In genomic region chr11:85308799-85309198, GRCm38 (mm10) we compare ENCODE assay signal across 14 mouse cellular contexts. TPM values are rescaled to one million over a fixed set of nuclear protein-coding genes. Genes with fewer than 3 reads are reported as not detected.
DNase-seq lines count a peak whose midpoint lies in the region; ATAC-seq and TF ChIP-seq lines count a peak whose summit lies in the region.
"Had no signal": no experiment of that assay in that cellular context is flagged by ENCODE, and none has a peak within 500 bp of the region (broad histone marks: within the 10 kb centered on the region; RNA-seq: fewer than 3 reads in every experiment).

No protein-coding gene starts in this region.

- no peak for TF ChIP-seq POLR2A in CH12.LX (IDR thresholded peaks at IDR 0.05; ENCODE audit: low read depth, low read length)

- TF ChIP-seq EP300 in CH12.LX (IDR thresholded peaks at IDR 0.05; ENCODE audit: low read length) = no peak

- no peaks in the 10 kb centered on the region for H3K27me3 ChIP-seq in lung, embryonic 14.5 days (ENCODE audit: insufficient read depth, low read length)
- no peaks in the 10 kb centered on the region for H3K27me3 ChIP-seq in CH12.LX (replicated peaks)
- H3K27me3 ChIP-seq in forebrain, embryonic 16.5 days (replicated peaks; ENCODE audit: control insufficient read depth, insufficient read depth, low read length) = no peaks in the 10 kb centered on the region
- H3K27me3 ChIP-seq: limb, embryonic 13.5 days had no signal

- dilution Hi-C loops in CH12.LX (cut with MboI; ENCODE audit: extremely low pct_ligation_motif_present, extremely low pct_unique_long_range_greater_than_20kb, low sequenced_read_pairs) = no loop called here

- in situ Hi-C loops in CH12.LX (cut with MboI; ENCODE audit: low pct_ligation_motif_present, low pct_unique_long_range_greater_than_20kb, low sequenced_read_pairs) = no loop called here

- no peak overlapping the region for H3K9ac ChIP-seq in lung, embryonic 14.5 days
- H3K9ac ChIP-seq in CH12.LX (ENCODE audit: insufficient read depth, low read depth) = no peak overlapping the region
- no peak overlapping the region for H3K9ac ChIP-seq in forebrain, embryonic 16.5 days (replicated peaks; ENCODE audit: low read depth, low read length)
- H3K9ac ChIP-seq: limb, embryonic 13.5 days had no signal

- H3K27ac ChIP-seq in lung, embryonic 14.5 days (ENCODE audit: low read depth) = no peak overlapping the region
- no peak overlapping the region for H3K27ac ChIP-seq in CH12.LX (ENCODE audit: insufficient read depth, low read depth)
- no peak overlapping the region for H3K27ac ChIP-seq in forebrain, embryonic 16.5 days (ENCODE audit: low read length)
- H3K27ac ChIP-seq: hindbrain, postnatal 0 days; limb, embryonic 13.5 days; macrophage had no signal

- no peak for TF ChIP-seq CTCF in lung, embryonic 14.5 days (IDR thresholded peaks at IDR 0.05; ENCODE audit: low read depth)
- TF ChIP-seq CTCF in CH12.LX (conservative IDR thresholded peaks at IDR 0.05 in 1 of 2, IDR thresholded peaks at IDR 0.05 in 1 of 2; ENCODE audit: low read depth in 2 of 2, low read length in 2 of 2) = peak; percentile 19 to 40; a peak in 3 of 4 replicates

- H3K79me2 ChIP-seq in CH12.LX (replicated peaks; ENCODE audit: control insufficient read depth, extremely low read depth, insufficient read depth, poor library complexity, severe bottlenecking) = peaks cover 18% of the 10 kb centered on the region

- no peaks in the 10 kb centered on the region for H3K36me3 ChIP-seq in lung, embryonic 14.5 days (ENCODE audit: insufficient read depth)
- no peaks in the 10 kb centered on the region for H3K36me3 ChIP-seq in CH12.LX (replicated peaks in 1 of 2; ENCODE audit: control insufficient read depth in 1 of 2, insufficient read depth in 1 of 2, low read length in 1 of 2)
- no peaks in the 10 kb centered on the region for H3K36me3 ChIP-seq in forebrain, embryonic 16.5 days (ENCODE audit: control insufficient read depth, insufficient read depth)
- H3K36me3 ChIP-seq: limb, embryonic 13.5 days had no signal

- H3K4me3 ChIP-seq in lung, embryonic 14.5 days (ENCODE audit: low read depth, low read length) = no peak overlapping the region
- H3K4me3 ChIP-seq in CH12.LX (replicated peaks in 1 of 3; ENCODE audit: low read depth in 2 of 3, low read length in 2 of 3, poor library complexity in 1 of 3) = no peak overlapping the region
- no peak overlapping the region for H3K4me3 ChIP-seq in forebrain, embryonic 16.5 days (replicated peaks; ENCODE audit: low read length)
- H3K4me3 ChIP-seq: erythroblast, embryonic 14.5 days; limb, embryonic 13.5 days had no signal

- no peak for TF ChIP-seq RAD21 in CH12.LX (IDR thresholded peaks at IDR 0.05; ENCODE audit: low read depth, low read length)

- peak; percentile 10 for DNase-seq in embryo, embryonic 11 days
- DNase-seq in embryo, embryonic 10 days (ENCODE audit: low spot score) = no peak
- DNase-seq in lung, embryonic 14.5 days = peak; percentile 7
- DNase-seq in lung, postnatal 14 days = no peak
- peak; percentile 27 for DNase-seq in CH12.LX (ENCODE audit: extremely low read depth)
- peak; percentile 57 for DNase-seq in induced T-regulatory cell, adult 2 months (ENCODE audit: low read depth)
- DNase-seq in adrenal gland, postnatal 4 days (ENCODE audit: low spot score in 2 of 2) = no peak
- DNase-seq: kidney, postnatal 25 days had no signal

- no peak for ATAC-seq in lung, embryonic 14.5 days (ENCODE audit: insufficient read depth)
- no peak for ATAC-seq in forebrain, embryonic 16.5 days
- ATAC-seq: hindbrain, postnatal 0 days; midbrain, embryonic 16.5 days had no signal

- H3K9me3 ChIP-seq in lung, embryonic 14.5 days (ENCODE audit: low read depth, low read length) = no peaks in the 10 kb centered on the region
- no peaks in the 10 kb centered on the region for H3K9me3 ChIP-seq in CH12.LX (replicated peaks; ENCODE audit: low read length)
- no peaks in the 10 kb centered on the region for H3K9me3 ChIP-seq in forebrain, embryonic 16.5 days (ENCODE audit: control insufficient read depth, low read length)
- H3K9me3 ChIP-seq: limb, embryonic 13.5 days had no signal

- 77% methylated on average over 2 of the region's 2 CpGs for WGBS in lung, embryonic 14.5 days
- 75% methylated on average over 2 of the region's 2 CpGs for WGBS in forebrain, embryonic 16.5 days

- H3K4me2 ChIP-seq in lung, embryonic 14.5 days = no peak overlapping the region
- H3K4me2 ChIP-seq in CH12.LX (ENCODE audit: insufficient read depth, low read depth, poor library complexity, severe bottlenecking) = no peak overlapping the region
- no peak overlapping the region for H3K4me2 ChIP-seq in forebrain, embryonic 16.5 days (ENCODE audit: low read length)
- H3K4me2 ChIP-seq: limb, embryonic 13.5 days had no signal

- 0 out of 2 replicates have a peak, but pooled peaks cover 3% of the 10 kb centered on the region for H3K4me1 ChIP-seq in lung, embryonic 14.5 days (ENCODE audit: insufficient read depth)
- peaks cover 2 to 26% of the 10 kb centered on the region in 2 experiments; a peak in 2 of 4 replicates for H3K4me1 ChIP-seq in CH12.LX (ENCODE audit: control insufficient read depth in 1 of 2, insufficient read depth in 2 of 2)
- peaks cover 10% of the 10 kb centered on the region for H3K4me1 ChIP-seq in forebrain, embryonic 16.5 days (replicated peaks; ENCODE audit: control insufficient read depth, insufficient read depth, low read length)

TF ChIP-seq in CH12.LX, 34 proteins besides CTCF, POLR2A, EP300 and RAD21:
- TF ChIP-seq MEF2A (IDR thresholded peaks at IDR 0.05; ENCODE audit: borderline replicate concordance, low read depth, low read length) (no peak), MAFK (IDR thresholded peaks at IDR 0.05; ENCODE audit: insufficient replicate concordance, low read length) (no peak), NRF1 (IDR thresholded peaks at IDR 0.05; ENCODE audit: low read depth, low read length) (no peak), MYC (IDR thresholded peaks at IDR 0.05; ENCODE audit: low read depth, low read length) (no peak), ELF1 (IDR thresholded peaks at IDR 0.05; ENCODE audit: low read depth, low read length) (no peak), TBP (conservative IDR thresholded peaks at IDR 0.05; ENCODE audit: low read depth, low read length) (no peak), MAZ (IDR thresholded peaks at IDR 0.05; ENCODE audit: low read depth, low read length) (no peak), ZMIZ1 (IDR thresholded peaks at IDR 0.05; ENCODE audit: low read depth, low read length) (no peak), USF2 (conservative IDR thresholded peaks at IDR 0.05; ENCODE audit: low read depth, low read length) (no peak), CHD1 (IDR thresholded peaks at IDR 0.05; ENCODE audit: low read depth, low read length) (no peak), ETS1 (conservative IDR thresholded peaks at IDR 0.05; ENCODE audit: low read depth, low read length) (no peak), MAX (IDR thresholded peaks at IDR 0.05; ENCODE audit: low read length) (no peak), GABPA (IDR thresholded peaks at IDR 0.05; ENCODE audit: insufficient replicate concordance, low read depth, low read length) (no peak), MXI1 (IDR thresholded peaks at IDR 0.05; ENCODE audit: low read depth, low read length) (no peak), JUN (IDR thresholded peaks at IDR 0.05; ENCODE audit: insufficient read depth, low read depth, low read length) (no peak), NELFE (IDR thresholded peaks at IDR 0.05; ENCODE audit: low read depth, low read length) (no peak), RCOR1 (conservative IDR thresholded peaks at IDR 0.05; ENCODE audit: low read depth, low read length) (no peak), SMC3 (IDR thresholded peaks at IDR 0.05; ENCODE audit: low read depth, low read length) (no peak)
TF ChIP-seq in CH12.LX: peak in this region for 0.

RNA-seq across cellular contexts. Expression of gene Ppm1d, which starts 2.2 kb away (rescaled TPM):
- polyA plus RNA-seq in lung, embryonic 14.5 days (2014; fragmentation: Nextera tagmentation; extraction: Ambion mirVana) = 21.4 and 23.1 TPM in 2 replicates
- total RNA-seq in CH12.LX (2012; rRNA removed) = 19.0 and 20.9 TPM in 2 replicates
- total RNA-seq in CH12.LX (2014; rRNA removed) = 25.1 and 26.1 TPM in 2 replicates
- 24.8 and 26.4 TPM in 2 replicates for polyA plus RNA-seq in CH12.LX (2012; ENCODE audit: insufficient read length, low read depth)
- polyA plus RNA-seq in forebrain, embryonic 16.5 days (2015; fragmentation: Nextera tagmentation; extraction: Ambion mirVana) = 21.4 and 23.4 TPM in 2 replicates
- total RNA-seq in adrenal gland, postnatal 4 days (2021) = 10 to 100 TPM; 23.3 to 24.7 TPM

RNA-seq across cellular contexts. Expression of gene Bcas3, which starts 44.2 kb away (rescaled TPM):
- polyA plus RNA-seq in lung, embryonic 14.5 days (2014; fragmentation: Nextera tagmentation; extraction: Ambion mirVana) = 31.1 and 35.0 TPM in 2 replicates
- 9.7 and 10.4 TPM in 2 replicates for total RNA-seq in CH12.LX (2012; rRNA removed)
- total RNA-seq in CH12.LX (2014; rRNA removed) = 7.7 and 8.2 TPM in 2 replicates
- polyA plus RNA-seq in CH12.LX (2012; ENCODE audit: insufficient read length, low read depth) = 16.9 and 21.3 TPM in 2 replicates
- 30.0 and 31.9 TPM in 2 replicates for polyA plus RNA-seq in forebrain, embryonic 16.5 days (2015; fragmentation: Nextera tagmentation; extraction: Ambion mirVana)
- 10 to 100 TPM; 43.8 to 43.9 TPM for total RNA-seq in adrenal gland, postnatal 4 days (2021)

Comparison
In these comparisons a context has a peak if more than half of its experiments do, and no peak if none do; other contexts are left out.
1. DNase-seq: peak in embryo, embryonic 11 days (single experiment), lung, embryonic 14.5 days (single experiment), CH12.LX (single experiment) and induced T-regulatory cell, adult 2 months (single experiment); none in embryo, embryonic 10 days (single experiment), lung, postnatal 14 days (single experiment) and adrenal gland, postnatal 4 days (0 of 2).